Mouse (Mus musculus): ENCODE measurements around the gene Qprt. TPM values are rescaled to one million over a fixed set of nuclear protein-coding genes. Genes with fewer than 3 reads are reported as not detected.

The Qprt gene
- polyA plus RNA-seq, 1 experiment from 2014 or later, result 7.4 TPM

GRCm38 (mm10) chr7:127105551-127105950 is 16.5 kb downstream of the Qprt start:
- ATAC-seq (ENCODE audit: insufficient read depth, low FRiP score, low read depth), result no peak
- Histone ChIP-seq H3K27me3 (replicated peaks) (no peaks in the 10 kb centered on the region), H3K9me3 (no peaks in the 10 kb centered on the region), H3K9ac (no peak overlapping the region), H3K4me2 (no peak overlapping the region), H3K4me3 (replicated peaks) (no peak overlapping the region), H3K27ac (no peak overlapping the region), H3K4me1 (peaks cover 3% of the 10 kb centered on the region), H3K36me3 (no peaks in the 10 kb centered on the region)
- 79% methylated on average over 7 of the region's 7 CpGs for WGBS

GRCm38 (mm10) chr7:127104560-127105332 is 17.3 kb downstream of the Qprt start:
- 13% methylated on average over 17 of the region's 17 CpGs for WGBS
- no peak overlapping the region for H3K27ac ChIP-seq
- H3K36me3 ChIP-seq, result no peaks in the 10 kb centered on the region
- peak overlapping the region; percentile 37; the same call in 1 of the 2 replicates for H3K9ac ChIP-seq
- H3K9me3 ChIP-seq, result no peaks in the 10 kb centered on the region
- peaks cover 3% of the 10 kb centered on the region for H3K4me1 ChIP-seq
- peak overlapping the region; percentile 68 for H3K4me2 ChIP-seq
- no peaks in the 10 kb centered on the region for H3K27me3 ChIP-seq (replicated peaks)
- H3K4me3 ChIP-seq (replicated peaks), result peak overlapping the region; percentile 35
- peak; percentile 84; the same call in 1 of the 2 replicates for ATAC-seq (ENCODE audit: insufficient read depth, low FRiP score, low read depth)

GRCm38 (mm10) chr7:127103960-127104359 is 18.1 kb downstream of the Qprt start:
- H3K27ac ChIP-seq, result no peak overlapping the region
- H3K9me3 ChIP-seq, result no peaks in the 10 kb centered on the region
- 56% methylated on average over 6 of the region's 6 CpGs for WGBS
- no peak overlapping the region for H3K4me2 ChIP-seq
- no peak for ATAC-seq (ENCODE audit: insufficient read depth, low FRiP score, low read depth)
- no peaks in the 10 kb centered on the region for H3K27me3 ChIP-seq (replicated peaks)
- H3K4me3 ChIP-seq (replicated peaks), result no peak overlapping the region
- H3K4me1 ChIP-seq, result peaks cover 3% of the 10 kb centered on the region
- H3K36me3 ChIP-seq, result no peaks in the 10 kb centered on the region
- H3K9ac ChIP-seq, result no peak overlapping the region

- H3K27ac ChIP-seq, result 0 out of 2 replicates have a peak overlapping the region, but pooled peaks have one; percentile 11
- no peak overlapping the region for H3K4me3 ChIP-seq (replicated peaks)
- ATAC-seq (ENCODE audit: insufficient read depth, low FRiP score, low read depth), result no peak
- peaks cover 3% of the 10 kb centered on the region for H3K4me1 ChIP-seq
- 70% methylated on average over 6 of the region's 6 CpGs for WGBS
- H3K27me3 ChIP-seq (replicated peaks), result no peaks in the 10 kb centered on the region
- no peaks in the 10 kb centered on the region for H3K9me3 ChIP-seq
- H3K36me3 ChIP-seq, result no peaks in the 10 kb centered on the region
- no peak overlapping the region for H3K4me2 ChIP-seq
- H3K9ac ChIP-seq, result no peak overlapping the region
Observed at GRCm38 (mm10) chr7:127102148-127102547, 19.9 kb downstream of the Qprt start.

GRCm38 (mm10) chr7:127101451-127102016 is 20.5 kb downstream of the Qprt start:
- H3K27me3 ChIP-seq (replicated peaks), result no peaks in the 10 kb centered on the region
- H3K36me3 ChIP-seq, result no peaks in the 10 kb centered on the region
- no peak overlapping the region for H3K9ac ChIP-seq
- ATAC-seq (ENCODE audit: insufficient read depth, low FRiP score, low read depth), result peak; percentile 45; the same call in 1 of the 2 replicates
- H3K4me1 ChIP-seq, result peaks cover 3% of the 10 kb centered on the region
- WGBS, result 26% methylated on average over 2 of the region's 2 CpGs
- H3K27ac ChIP-seq, result no peak overlapping the region
- no peaks in the 10 kb centered on the region for H3K9me3 ChIP-seq
- H3K4me2 ChIP-seq, result no peak overlapping the region
- H3K4me3 ChIP-seq (replicated peaks), result no peak overlapping the region

GRCm38 (mm10) chr7:127099528-127099927 is 22.5 kb downstream of the Qprt start:
- H3K4me3 ChIP-seq (replicated peaks), result no peak overlapping the region
- peaks cover 3% of the 10 kb centered on the region; the same call in 1 of the 2 replicates for H3K4me1 ChIP-seq
- 73% methylated on average over 4 of the region's 4 CpGs for WGBS
- H3K36me3 ChIP-seq, result no peaks in the 10 kb centered on the region
- no peaks in the 10 kb centered on the region for H3K27me3 ChIP-seq (replicated peaks)
- H3K4me2 ChIP-seq, result no peak overlapping the region
- H3K27ac ChIP-seq, result no peak overlapping the region
- H3K9ac ChIP-seq, result no peak overlapping the region
- no peaks in the 10 kb centered on the region for H3K9me3 ChIP-seq
- no peak for ATAC-seq (ENCODE audit: insufficient read depth, low FRiP score, low read depth)

GRCm38 (mm10) chr7:127098950-127099349 is 23.1 kb downstream of the Qprt start:
- WGBS, result 93% methylated on average over 4 of the region's 4 CpGs

GRCm38 (mm10) chr7:127098521-127098920 is 23.5 kb downstream of the Qprt start:
- H3K27me3 ChIP-seq (replicated peaks), result no peaks in the 10 kb centered on the region
- WGBS, result 76% methylated on average over 5 of the region's 5 CpGs
- no peak for ATAC-seq (ENCODE audit: insufficient read depth, low FRiP score, low read depth)
- H3K4me2 ChIP-seq, result no peak overlapping the region
- H3K4me1 ChIP-seq, result no peaks in the 10 kb centered on the region
- H3K9ac ChIP-seq, result no peak overlapping the region
- H3K27ac ChIP-seq, result no peak overlapping the region
- H3K9me3 ChIP-seq, result no peaks in the 10 kb centered on the region
- no peak overlapping the region for H3K4me3 ChIP-seq (replicated peaks)
- no peaks in the 10 kb centered on the region for H3K36me3 ChIP-seq

More at GRCm38 (mm10) chr7:127098950-127099349, 23.1 kb downstream of the Qprt start:
- Histone ChIP-seq H3K4me1 (no peaks in the 10 kb centered on the region), H3K9ac (no peak overlapping the region), H3K9me3 (no peaks in the 10 kb centered on the region), H3K4me2 (no peak overlapping the region), H3K27ac (no peak overlapping the region), H3K36me3 (no peaks in the 10 kb centered on the region), H3K27me3 (replicated peaks) (no peaks in the 10 kb centered on the region), H3K4me3 (replicated peaks) (no peak overlapping the region)
- no peak for ATAC-seq (ENCODE audit: insufficient read depth, low FRiP score, low read depth)

GRCm38 (mm10) chr7:127096456-127096855 is 25.6 kb downstream of the Qprt start:
- Histone ChIP-seq H3K36me3 (no peaks in the 10 kb centered on the region), H3K4me1 (no peaks in the 10 kb centered on the region), H3K9ac (no peak overlapping the region), H3K4me2 (no peak overlapping the region), H3K27ac (no peak overlapping the region), H3K27me3 (replicated peaks) (no peaks in the 10 kb centered on the region), H3K9me3 (no peaks in the 10 kb centered on the region), H3K4me3 (replicated peaks) (no peak overlapping the region)
- ATAC-seq (ENCODE audit: insufficient read depth, low FRiP score, low read depth), result no peak
- 45% methylated on average over 7 of the region's 7 CpGs for WGBS

GRCm38 (mm10) chr7:127093914-127094313 is 28.1 kb downstream of the Qprt start:
- no peaks in the 10 kb centered on the region for H3K4me1 ChIP-seq
- no peak for ATAC-seq (ENCODE audit: insufficient read depth, low FRiP score, low read depth)
- no peaks in the 10 kb centered on the region for H3K9me3 ChIP-seq
- H3K27me3 ChIP-seq (replicated peaks), result no peaks in the 10 kb centered on the region
- H3K9ac ChIP-seq, result no peak overlapping the region
- H3K4me3 ChIP-seq (replicated peaks), result no peak overlapping the region
- H3K36me3 ChIP-seq, result no peaks in the 10 kb centered on the region
- WGBS, result 62% methylated on average over 3 of the region's 3 CpGs
- H3K27ac ChIP-seq, result no peak overlapping the region
- H3K4me2 ChIP-seq, result no peak overlapping the region

GRCm38 (mm10) chr7:127091114-127091896 is 30.7 kb downstream of the Qprt start, which contains the start of gene AI467606:
TSS of gene AI467606 (plus strand) at chr7:127091359.
- 58% methylated on average over 16 of the region's 16 CpGs for WGBS
- Histone ChIP-seq H3K27ac (peak within 1 kb of the TSS; percentile 28; the same call in 1 of the 2 replicates), H3K9ac (no peak within 1 kb of the TSS), H3K4me3 (replicated peaks) (peak within 1 kb of the TSS; percentile 24), H3K27me3 (replicated peaks) (no peaks in the 10 kb centered on the region), H3K9me3 (no peaks in the 10 kb centered on the region), H3K36me3 (no peaks in the 10 kb centered on the region), H3K4me2 (peak within 1 kb of the TSS; percentile 35), H3K4me1 (no peaks in the 10 kb centered on the region)
- ATAC-seq (ENCODE audit: insufficient read depth, low FRiP score, low read depth), result peak; percentile 86
